Mouse (Mus musculus): ENCODE data around the gene Vmn1r18.
"Not testable (repeated sequence)": the region's sequence is repeated elsewhere in the genome, so short reads cannot be mapped to it uniquely, and the experiment has no call there.

The Vmn1r18 gene

DNA sequence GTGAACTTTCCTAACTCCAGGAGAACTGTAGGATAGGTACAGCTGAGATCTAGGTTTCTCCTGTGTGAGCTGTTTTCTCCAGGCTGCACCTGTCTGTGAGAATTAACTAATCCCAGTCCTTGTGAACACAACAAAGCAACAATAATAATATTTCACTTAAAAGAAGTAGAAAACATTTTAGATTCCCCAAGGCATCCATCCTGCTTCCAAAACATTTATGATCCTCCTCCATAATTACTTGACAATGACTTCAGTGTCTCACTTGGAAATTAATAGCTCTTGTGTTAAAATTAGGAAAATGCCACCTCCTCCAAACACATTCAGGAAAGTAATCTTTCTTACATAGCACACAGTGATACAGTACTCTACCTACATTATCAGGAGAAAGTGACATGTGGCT lies at the start of gene Vmn1r18:
Gene Vmn1r18, minus strand, starts transcription at position 101 of the 400 bp plus-strand sequence.
- no peak for DNase-seq

DNA sequence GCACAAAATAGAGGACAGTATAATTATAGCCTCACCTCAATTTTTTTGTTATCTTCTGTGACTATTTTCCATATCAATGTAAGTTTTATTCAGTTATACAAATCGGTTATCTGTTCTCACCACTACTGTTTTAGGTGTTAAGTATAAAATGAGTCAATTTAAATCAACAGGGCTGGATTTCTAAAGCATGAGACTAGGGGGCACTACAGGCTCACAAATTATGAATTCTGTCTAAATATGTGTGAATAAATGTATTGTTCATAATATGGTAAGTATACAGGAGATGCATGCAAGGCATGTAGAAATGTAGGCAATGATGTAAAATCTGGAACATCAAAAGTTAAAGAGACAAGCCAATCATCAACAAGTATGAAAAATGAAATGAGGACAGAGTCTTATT lies 35.6 kb upstream of the Vmn1r18 start:
- DNase-seq, result peak; percentile 13

DNA sequence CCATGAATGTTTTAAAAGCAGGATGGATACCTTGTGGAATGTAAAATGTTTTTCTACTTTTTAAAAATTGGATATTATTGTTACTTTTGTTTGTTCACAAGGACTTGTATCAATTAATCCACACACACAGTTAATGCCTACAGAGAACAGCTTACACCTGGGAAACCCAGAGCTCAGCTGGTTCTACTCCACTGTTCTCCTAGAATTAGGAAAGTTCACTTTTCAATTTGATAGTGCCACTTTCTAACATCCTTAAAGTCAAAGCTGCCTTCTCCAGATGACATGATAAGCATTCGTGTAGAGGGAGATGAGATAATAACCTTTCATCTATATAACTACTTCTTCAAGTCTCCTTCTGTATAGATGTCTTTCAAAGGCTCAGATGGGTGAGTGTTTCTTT lies 33.0 kb upstream of the Vmn1r18 start, which contains the start of gene Vmn1r20:
Gene Vmn1r20, plus strand, starts transcription at position 301 of the 400 bp plus-strand sequence.
- DNase-seq, result no peak

DNA sequence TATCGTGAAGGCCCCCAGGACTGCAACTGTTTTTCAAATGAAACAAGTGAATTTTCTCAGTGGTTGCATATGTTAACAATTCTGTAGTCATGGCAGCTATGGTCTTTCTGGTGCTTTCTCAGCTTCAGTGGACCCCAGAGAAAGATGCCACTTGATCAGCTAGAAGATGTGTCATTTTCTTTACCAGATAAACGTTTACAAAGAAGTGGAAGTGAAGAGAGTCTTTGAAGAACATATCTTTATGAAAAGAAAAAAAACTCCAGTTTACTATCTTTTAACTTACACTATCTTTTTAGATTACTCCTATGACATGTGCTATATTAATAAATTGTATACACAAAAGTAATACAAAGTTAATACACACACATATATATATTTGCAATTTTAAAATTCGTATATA lies 7.9 kb upstream of the Vmn1r18 start, which contains the start of gene Vmn1r19:
Gene Vmn1r19, plus strand, starts transcription at position 301 of the 400 bp plus-strand sequence.
- not testable (repeated sequence) for DNase-seq

DNA sequence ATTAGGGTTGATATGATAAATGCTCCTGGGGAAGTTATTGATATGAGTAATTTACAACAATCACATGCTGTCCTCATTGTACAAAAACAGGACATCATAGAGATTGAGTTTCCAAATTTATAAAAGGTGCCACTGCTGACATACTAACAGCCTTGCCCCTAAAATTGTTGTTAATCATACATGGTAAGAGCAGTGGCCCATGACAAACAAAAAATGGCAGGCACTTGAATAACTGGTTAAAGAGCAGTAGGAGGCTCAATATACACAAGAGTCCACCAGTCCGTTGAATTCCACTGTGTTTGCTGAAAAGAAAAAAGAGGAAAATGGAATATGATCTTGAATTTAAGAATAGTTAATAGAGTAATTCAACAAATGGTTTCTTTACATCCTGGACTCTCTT lies 28.1 kb downstream of the Vmn1r18 start:
- DNase-seq, result peak; percentile 58

DNA sequence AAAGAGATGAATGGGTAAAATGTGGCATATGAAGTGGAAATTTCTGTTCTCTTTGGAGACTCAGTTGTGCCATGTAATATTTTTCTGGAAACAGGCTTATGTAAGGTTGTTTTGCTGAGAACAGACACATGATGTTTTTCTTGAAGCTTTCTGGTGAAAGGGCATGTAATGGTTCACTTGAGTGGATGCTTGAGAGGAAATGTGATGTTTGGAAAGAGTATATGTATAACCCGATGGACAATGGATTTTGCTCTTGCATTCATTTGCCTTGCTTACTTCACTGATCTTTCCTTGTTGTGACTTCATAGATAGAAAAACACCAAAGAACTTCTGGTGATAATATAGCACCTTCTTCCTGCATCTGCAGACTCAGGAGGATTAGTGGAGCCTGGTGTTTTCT lies 29.7 kb downstream of the Vmn1r18 start:
- peak; percentile 69 for DNase-seq

DNA sequence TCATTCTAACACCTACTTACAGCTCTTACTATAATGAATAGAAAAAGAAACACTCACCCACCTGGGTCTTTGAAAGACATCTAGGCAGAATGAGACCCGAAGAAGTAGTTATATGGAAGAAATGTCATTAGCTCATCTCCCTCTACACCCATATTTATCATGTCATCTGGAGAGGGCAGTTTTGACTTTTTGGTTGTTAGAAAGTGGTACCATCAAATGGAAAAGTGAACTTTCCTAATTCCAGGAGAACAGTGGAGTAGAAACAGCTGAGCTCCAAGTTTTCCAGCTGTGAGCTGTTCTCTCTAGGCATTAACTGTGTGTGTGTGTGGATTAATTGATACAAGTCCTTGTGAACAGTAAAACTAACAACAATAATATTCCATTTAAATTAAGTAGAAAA lies 32.0 kb downstream of the Vmn1r18 start, which contains the start of gene Vmn1r17:
Gene Vmn1r17, minus strand, starts transcription at position 101 of the 400 bp plus-strand sequence.
- no peak for DNase-seq

DNA sequence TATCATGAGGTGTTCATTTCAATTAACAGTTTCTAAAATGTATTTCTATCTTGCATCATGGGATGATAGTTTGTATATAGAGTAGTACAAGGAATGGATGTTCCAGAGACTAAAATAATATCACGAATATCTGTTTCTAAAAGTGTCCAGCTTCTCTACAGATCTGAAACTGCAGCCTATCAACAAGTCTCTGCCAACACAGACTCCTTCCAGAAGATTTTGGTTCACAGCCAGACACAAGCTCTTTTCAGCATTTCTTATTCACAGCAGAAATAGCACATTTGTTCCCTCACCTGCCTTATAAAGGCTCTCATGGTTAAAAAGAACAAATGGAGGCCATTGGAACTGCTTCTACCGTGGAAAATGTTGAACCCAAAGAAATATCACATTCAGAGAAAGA lies 38.7 kb downstream of the Vmn1r18 start:
- no peak for DNase-seq

DNA sequence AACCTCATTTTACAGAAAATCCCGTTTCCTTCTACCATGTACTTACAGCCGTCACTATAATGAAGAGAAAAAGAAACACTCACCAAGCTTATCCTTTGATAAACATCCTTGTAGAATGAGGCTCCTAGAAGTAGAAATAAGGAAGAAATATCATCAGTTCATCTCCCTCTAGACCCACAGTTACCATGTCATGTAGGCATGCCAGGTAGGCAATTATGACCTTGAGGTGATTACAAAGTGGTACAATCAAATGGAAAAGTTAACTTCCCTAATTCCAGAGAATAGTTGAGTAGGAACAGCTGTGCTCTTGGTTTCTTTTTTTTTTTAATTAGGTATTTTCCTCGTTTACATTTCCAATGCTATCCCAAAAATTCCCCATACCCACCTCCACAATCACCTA lies 66.2 kb downstream of the Vmn1r18 start, which contains the start of gene Vmn1r16:
Gene Vmn1r16, minus strand, starts transcription at position 101 of the 400 bp plus-strand sequence.
- no peak for DNase-seq

Data from kidney, adult 9 months (tissue).